Mouse (Mus musculus) adrenal gland, postnatal 4 days (tissue): ENCODE measurements around the gene Olfr874. TPM values are rescaled to one million over a fixed set of nuclear protein-coding genes. Genes with fewer than 3 reads are reported as not detected.
"Not testable (repeated sequence)": the region's sequence is repeated elsewhere in the genome, so short reads cannot be mapped to it uniquely, and the experiment has no call there.

Experiments used
- DNase-seq, 2 experiments: peaks; one replicate each; pipeline ENCODE4 v3.0.0; 2021 to 2022; ENCODE audit warnings: low spot score in 2 of 2, mixed read lengths in 2 of 2
- long read RNA-seq, 2 experiments: library from polyadenylated mRNA; stranded (forward); transcript quantifications; one replicate each; pipeline ENCODE4 v2.0.0; 2021
- total RNA-seq, 2 experiments: library from RNA; stranded (reverse); gene quantifications; 2 replicates each; pipeline ENCODE4 v1.2.3; 2021

The Olfr874 gene
- not detected for total RNA-seq
- long read RNA-seq, experiment 1: 0 reads
- long read RNA-seq, experiment 2: 0 reads

DNA sequence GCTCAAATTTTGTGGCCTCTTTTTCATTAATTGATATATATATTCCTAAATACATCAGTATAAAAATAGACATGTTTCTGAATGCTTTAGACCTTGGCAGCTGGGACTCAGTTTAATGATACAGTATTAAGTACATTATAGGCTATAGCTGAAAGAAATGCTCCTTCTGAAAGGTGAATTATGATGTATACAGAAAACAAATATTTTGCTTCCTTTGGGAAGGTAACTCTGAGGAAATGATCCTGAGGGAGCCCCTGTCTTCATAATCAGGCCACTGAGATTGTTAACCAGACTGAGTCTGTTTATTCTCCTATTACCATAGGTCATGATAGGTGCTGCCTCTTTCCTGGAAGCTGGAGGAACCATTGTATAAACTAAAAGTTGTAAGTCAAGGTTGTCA, at the start of gene Olfr874:
Gene Olfr874, plus strand, starts transcription at position 301 of the 400 bp plus-strand sequence.
- no peak for DNase-seq

DNA sequence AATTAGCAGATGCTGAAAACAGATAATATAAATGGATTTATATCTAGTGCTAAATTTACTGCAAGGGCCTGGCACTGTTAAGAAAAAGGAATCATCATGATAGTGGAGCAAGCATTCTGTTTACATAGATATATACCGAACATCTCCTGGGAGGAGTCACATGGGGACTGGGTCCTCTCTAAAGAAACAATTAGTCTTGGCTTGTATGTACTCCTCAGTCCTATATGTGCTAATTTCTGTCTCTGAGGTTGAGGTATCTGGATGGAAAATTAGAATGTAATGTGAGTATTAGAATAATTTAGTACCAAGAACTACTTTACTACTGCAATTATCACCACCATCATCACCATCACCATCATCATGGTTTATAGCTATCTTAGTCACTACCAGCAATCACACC, 28.8 kb upstream of the Olfr874 start, which contains the start of gene Olfr160:
Gene Olfr160, minus strand, starts transcription at position 101 of the 400 bp plus-strand sequence.
- DNase-seq: no peak

DNA sequence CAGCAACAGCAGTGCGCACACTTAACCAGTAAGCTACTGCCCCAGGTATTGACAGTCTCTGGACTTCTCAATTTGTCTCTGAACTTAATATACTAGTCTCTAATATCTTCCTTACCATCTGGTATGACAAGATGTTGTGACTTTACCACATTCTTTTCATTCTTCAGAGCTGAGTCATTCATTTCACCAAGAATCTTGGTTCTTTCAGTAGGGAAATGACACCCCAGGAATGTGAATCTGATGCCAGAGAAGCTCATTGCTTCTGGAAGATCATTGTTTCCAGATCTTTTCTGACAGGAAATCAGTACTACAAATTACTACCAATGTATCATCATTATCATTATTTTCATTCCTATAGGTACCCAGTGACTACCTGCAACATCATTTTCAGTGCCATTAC, 10.6 kb upstream of the Olfr874 start:
- DNase-seq: no peak

DNA sequence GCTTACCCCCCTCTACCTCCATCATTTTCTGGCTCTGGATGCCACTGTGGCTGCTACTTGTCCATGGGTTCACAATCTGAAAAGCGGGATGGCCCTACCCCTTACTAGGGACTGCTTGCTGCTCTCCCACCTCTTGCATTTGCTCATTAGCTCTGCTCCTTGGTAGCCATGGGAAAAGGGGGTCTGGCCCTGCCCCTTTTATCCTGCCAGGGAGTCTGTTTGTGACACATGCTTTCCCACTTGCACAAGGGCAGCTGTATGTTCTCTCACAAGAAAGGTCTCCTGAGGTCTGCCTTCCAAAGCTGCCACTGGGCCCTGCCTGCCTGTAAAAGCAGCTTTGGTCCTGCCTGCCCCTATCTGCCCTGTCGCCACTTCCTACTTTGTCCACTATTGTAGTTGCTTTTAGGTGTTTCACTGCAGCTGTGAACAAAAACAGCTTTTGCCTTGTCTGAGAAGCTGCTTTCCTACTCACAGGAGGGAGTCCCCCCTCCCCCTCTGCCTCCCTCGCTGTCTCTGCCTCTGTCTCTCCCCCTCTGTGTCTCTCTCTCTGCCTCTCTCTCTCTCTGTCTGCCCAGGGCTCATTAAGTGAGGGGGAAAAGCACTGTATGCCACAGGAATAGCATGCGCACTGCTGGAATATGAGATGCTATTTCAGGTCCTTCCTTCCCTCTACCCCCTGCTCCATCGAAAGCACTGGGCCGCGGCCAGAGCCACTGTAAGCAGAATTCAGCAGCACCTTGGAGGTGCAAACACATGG, 5.6 kb downstream of the Olfr874 start:
- DNase-seq: no peak

DNA sequence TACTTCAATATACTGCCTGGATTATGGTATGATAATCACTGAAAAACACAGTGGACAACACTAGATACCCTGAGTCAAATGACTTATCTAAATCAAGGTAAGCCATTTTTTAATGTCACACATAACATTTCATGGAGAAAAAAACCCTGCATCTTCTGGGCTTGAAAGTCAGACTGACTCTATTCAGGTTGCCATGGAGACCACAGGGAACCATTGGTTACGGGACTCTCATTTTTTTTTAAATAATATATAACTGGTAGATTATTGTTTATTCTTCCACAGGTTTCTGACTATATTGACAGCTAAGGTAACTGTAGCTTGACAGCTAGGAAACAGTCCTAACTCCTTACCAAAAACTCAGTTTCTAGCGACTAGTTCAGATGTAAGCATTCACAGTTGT, 6.6 kb downstream of the Olfr874 start:
- no peak for DNase-seq

DNA sequence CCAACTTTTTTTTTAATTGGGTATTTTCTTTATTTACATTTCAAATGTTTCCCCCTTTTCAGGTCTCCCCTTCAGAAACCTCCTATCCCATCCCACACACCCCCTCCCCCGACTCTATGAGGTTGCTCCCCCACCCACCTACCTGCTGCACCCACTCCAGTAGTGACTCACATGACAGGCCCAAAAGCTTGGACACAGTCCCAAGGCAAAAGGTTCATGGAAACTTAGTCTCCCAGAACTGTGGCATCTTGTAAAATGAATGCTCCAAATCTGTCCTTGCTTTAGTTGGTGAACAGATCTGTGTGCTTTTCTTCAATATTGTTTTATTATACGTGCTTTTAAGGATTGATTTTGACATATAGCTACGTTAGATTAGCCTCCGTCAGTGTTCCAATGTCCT, 7.1 kb downstream of the Olfr874 start:
- no peak for DNase-seq

DNA sequence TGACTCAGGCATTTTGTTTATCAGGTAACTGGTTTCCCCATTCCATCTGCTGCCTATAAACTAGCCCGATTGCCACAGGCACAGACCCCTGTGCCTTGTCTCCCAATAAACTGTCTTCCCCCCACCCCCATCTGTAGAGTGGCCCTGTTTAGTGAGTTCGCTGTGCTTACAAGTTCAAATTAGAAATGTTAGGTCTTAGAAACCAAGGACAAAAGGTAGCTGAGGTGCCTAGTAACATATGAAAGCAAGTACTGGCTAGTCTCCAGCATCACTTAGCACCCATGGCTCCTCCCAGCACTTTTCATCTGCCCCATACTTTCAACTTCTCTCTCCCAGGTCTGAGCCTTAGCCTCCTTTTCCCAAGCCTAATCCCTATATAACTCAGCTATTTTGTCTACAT, 16.8 kb downstream of the Olfr874 start:
- no peak for DNase-seq

DNA sequence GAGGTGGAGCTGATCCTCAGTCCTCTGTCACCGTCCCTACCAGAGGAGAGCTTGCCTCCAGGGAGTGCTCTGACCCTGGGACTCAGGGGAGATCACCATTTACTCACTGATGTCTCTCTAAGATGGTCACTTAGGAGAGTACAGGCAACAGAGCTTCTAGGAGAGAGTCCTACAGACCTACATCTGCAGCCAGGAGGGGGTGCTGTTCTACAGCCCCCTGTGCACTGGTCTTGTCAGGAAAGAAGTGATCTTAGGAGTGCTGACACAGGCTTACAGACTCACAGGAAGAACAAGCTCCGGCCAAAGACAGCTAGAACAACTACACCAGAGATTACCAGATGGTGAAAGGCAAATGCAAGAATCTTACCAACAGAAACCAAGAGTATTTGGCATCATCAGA, 17.6 kb downstream of the Olfr874 start:
- no peak for DNase-seq

DNA sequence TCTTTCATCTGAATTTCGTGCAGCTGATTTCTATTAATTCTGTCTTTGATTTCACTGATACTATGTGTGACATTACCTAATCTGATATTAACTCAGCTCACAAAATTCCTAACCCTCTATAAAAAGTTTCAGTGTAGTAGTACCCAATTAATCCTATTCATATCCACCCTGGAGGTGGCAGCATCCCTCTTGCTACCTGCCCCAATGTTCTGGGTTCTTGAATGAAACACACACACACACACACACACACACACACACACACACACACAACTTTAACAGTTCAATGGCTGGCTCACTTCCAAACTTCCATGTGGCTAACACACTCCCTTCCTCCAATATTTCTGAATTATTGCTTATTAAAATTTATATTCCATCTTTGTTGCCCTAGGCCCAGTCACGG, 25.8 kb downstream of the Olfr874 start:
- DNase-seq: no peak

DNA sequence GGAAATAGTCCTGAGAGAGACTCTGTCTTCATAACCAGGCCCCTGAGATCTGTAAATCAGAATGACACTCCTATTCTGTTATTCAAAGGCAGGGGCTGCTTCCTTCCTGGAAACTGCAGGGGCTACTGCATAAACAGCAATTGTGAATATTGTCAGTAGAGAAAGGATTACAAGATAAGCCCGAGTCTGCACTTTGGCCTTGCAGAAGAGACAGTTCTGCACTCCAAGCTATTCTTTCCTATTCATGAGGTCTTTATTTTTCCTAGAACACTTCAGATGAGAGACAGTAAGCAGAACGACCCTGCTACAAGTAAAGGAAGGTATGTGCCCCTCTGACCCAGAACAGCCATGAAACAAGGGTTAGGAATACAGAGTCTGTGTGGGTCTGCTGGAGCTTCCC, 26.9 kb downstream of the Olfr874 start, which contains the start of gene Olfr875:
Gene Olfr875, plus strand, starts transcription at position 99 of the 400 bp plus-strand sequence.
- no peak for DNase-seq

DNA sequence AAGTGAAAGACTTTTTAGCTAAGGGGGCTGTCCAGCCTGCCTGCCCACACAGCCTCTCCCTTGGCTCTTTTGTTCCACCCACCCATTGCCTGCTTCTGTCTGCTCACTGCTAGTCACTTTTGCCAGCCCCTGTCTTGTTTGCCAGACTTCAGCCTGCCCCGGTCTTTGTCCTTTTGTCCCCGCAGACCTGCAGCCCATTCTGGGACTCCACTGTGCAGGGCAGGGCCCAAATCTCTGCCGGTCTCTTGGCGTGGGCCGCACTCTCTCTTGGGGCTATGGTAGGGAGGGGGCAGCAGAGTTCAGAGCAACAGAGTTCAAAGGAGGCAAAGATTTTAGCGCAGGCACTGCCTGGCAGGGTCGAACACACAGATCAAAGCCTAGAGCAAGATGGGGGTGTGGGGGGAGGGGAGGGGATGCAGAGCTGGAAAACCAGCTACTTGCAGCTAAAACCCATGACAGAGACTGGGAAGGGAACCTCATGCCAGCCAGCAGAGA, 37.9 kb downstream of the Olfr874 start:
- peak; percentile 10 to 11 for DNase-seq

DNA sequence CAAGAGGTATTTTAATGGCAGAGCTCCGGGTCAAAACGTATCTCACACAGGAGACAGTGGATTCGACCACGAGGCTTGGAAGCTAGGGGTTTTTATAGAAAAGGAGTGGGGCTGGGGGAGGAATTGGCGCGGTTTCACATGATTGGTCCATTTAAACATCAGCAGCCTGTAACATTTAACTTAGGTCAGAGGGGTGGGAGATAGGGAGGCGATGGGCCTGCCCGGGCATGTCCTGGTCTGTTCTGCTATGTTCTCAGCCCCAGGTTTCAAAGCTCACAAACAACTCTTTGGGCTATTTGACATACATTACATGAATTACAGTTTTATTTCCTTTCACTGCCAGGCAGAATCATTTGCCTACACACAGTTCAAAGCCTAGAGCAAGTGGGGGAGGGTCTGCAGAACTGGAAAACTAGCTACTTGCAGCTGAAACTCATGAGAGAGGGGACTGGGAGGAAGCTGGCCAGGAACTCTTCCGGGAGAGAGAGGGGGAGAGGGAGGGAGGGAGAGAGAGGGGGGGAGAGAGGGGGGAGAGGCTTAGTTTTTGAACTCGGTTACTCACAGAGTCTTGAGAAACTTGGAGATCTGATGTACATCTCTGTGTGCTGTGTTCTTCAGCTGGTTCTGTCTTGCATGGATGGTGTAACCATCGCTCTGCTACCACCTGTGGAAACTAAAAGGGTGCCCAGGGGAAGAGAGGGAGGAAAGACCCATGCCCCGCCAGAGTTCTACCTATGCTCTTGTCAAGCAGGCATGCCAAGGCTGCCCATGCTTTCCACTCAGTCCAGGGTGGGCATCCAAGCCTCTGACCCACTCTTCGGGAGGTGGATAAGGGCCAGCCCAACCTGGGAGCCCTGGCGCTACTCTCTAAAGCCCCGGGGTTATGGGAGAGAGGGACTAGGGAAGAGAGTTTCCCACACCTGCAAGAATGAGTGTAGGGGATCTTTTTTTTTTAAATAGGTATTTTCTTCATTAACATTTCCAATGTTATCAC, 38.8 kb downstream of the Olfr874 start:
- DNase-seq: not testable (repeated sequence)

DNA sequence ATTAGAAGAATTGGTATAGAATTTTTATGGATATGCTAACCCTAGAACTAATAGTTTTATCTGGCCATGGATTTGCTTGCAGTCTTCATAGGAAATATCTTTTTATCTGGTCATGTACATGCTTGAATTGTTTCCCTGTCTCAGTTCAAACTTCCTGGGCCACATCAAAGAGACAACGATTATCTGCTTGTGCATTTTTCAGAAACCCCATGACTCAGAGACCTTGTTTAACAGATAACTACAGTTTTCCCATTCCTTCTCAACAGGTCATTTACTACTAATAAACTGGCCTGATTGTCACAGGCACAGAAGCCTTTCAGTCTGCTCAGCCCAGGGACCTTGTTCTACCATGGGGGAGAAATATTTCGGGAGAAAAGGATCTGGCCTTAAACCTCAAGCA, 41.5 kb downstream of the Olfr874 start:
- DNase-seq: no peak

Other genes starting within 250 kb of the Olfr874 start
- gene Esam, start 217.0 kb upstream of the Olfr874 start, total RNA-seq: 10 to 100 TPM; 51.7 to 55.5 TPM
- 1 to 10 TPM; 5.8 to 7.3 TPM for gene Vsig2, start 205.9 kb upstream of the Olfr874 start, total RNA-seq
- gene Nrgn, start 192.2 kb upstream of the Olfr874 start, total RNA-seq: 1 to 10 TPM; 4.1 to 6.7 TPM
- 10 to 100 TPM; 17.4 to 18.4 TPM for gene Siae, start 189.4 kb upstream of the Olfr874 start, total RNA-seq
- gene Spa17, start 131.4 kb upstream of the Olfr874 start, total RNA-seq: 1 to 10 TPM; 2.3 to 3.4 TPM
- gene Tbrg1, start 87.8 kb upstream of the Olfr874 start, total RNA-seq: 100 to 1,000 TPM; 102 to 112 TPM
- not detected for gene Panx3, start 75.9 kb upstream of the Olfr874 start, total RNA-seq
- not detected for gene Olfr160, start 28.9 kb upstream of the Olfr874 start, total RNA-seq
- gene Olfr875, start 26.8 kb downstream of the Olfr874 start, total RNA-seq: not detected
- not detected for gene Olfr876, start 57.9 kb downstream of the Olfr874 start, total RNA-seq
- gene Olfr877, start 109.2 kb downstream of the Olfr874 start, total RNA-seq: not detected
- gene Olfr145, start 151.6 kb downstream of the Olfr874 start, total RNA-seq: not detected
- gene Olfr878, start 172.7 kb downstream of the Olfr874 start, total RNA-seq: not detected
- not detected for gene Olfr881, start 246.7 kb downstream of the Olfr874 start, total RNA-seq